Mouse (Mus musculus): Measurements from ENCODE around the gene Rcc1l. TPM values are rescaled to one million over a fixed set of nuclear protein-coding genes. Genes with fewer than 3 reads are reported as not detected.
A peak's percentile ranks its signal among the peaks of the same experiment; 100 is the strongest.

Gene Rcc1l
- polyA plus RNA-seq, 1 experiment from 2014 or later: 24.1 TPM

DNA sequence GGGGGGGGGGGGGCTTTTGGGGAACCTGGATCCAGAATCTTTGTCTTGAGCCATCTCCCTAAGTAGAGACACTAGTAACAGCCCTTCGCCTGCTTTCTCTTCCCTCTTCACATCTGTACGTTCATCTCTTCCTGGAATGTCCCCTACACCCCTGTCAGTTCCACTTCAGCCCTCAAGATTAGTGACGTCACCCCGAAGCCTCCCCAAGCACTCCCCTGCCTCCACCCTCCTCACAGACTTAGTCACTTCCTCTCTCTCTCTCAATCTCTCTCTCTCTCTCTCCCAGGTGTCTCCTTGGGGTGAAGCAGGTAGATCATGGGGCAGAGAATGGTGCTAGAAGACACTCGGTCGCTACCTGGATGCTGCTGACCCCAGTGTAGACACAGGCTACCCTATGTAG lies 73.9 kb downstream of the Rcc1l start:
- H3K27ac ChIP-seq (ENCODE audit: low read length): no peak overlapping the region
- peaks cover 9% of the 10 kb centered on the region for H3K36me3 ChIP-seq (ENCODE audit: control insufficient read depth, insufficient read depth)
- H3K9ac ChIP-seq (replicated peaks; ENCODE audit: low read depth, low read length): no peak overlapping the region
- H3K4me2 ChIP-seq (ENCODE audit: low read length): no peak overlapping the region; the same call in 1 of the 2 replicates
- peaks cover 28% of the 10 kb centered on the region for H3K4me1 ChIP-seq (replicated peaks; ENCODE audit: control insufficient read depth, insufficient read depth, low read length)
- H3K9me3 ChIP-seq (ENCODE audit: control insufficient read depth, low read length): no peaks in the 10 kb centered on the region
- ATAC-seq: no peak
- H3K4me3 ChIP-seq (replicated peaks; ENCODE audit: low read length): no peak overlapping the region
- 77% methylated on average over 6 of the region's 6 CpGs for whole genome bisulfite sequencing
- no peaks in the 10 kb centered on the region for H3K27me3 ChIP-seq (replicated peaks; ENCODE audit: control insufficient read depth, insufficient read depth, low read length)

DNA sequence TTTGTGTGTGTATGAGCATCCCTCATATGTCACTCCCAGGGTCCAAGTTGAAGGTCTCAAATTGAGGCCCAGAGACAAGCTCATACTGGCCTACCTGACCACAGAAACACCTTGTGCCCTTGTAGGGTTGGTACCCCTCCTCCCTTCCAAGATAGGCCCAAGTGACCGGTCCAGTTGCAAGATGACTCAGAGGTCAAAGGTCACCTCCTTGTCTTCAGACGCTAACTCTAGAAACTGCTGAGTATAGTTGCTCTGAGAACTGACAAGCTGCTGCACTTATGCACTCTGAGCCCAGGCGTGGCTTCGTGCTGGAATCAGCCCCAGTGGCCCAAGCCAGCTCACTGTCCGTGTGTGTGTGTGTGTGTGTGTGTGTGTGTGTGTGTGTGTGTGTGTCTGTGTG lies 74.7 kb downstream of the Rcc1l start:
- peak overlapping the region; percentile 87 for H3K4me3 ChIP-seq (replicated peaks; ENCODE audit: low read length)
- H3K4me1 ChIP-seq (replicated peaks; ENCODE audit: control insufficient read depth, insufficient read depth, low read length): peaks cover 28% of the 10 kb centered on the region
- H3K9me3 ChIP-seq (ENCODE audit: control insufficient read depth, low read length): no peaks in the 10 kb centered on the region
- no peak overlapping the region for H3K27ac ChIP-seq (ENCODE audit: low read length)
- H3K27me3 ChIP-seq (replicated peaks; ENCODE audit: control insufficient read depth, insufficient read depth, low read length): no peaks in the 10 kb centered on the region
- peaks cover 9% of the 10 kb centered on the region for H3K36me3 ChIP-seq (ENCODE audit: control insufficient read depth, insufficient read depth)
- WGBS: 36% methylated on average over 5 of the region's 5 CpGs
- H3K4me2 ChIP-seq (ENCODE audit: low read length): peak overlapping the region; percentile 81
- H3K9ac ChIP-seq (replicated peaks; ENCODE audit: low read depth, low read length): no peak overlapping the region; the same call in 1 of the 2 replicates
- ATAC-seq: no peak

GRCm38 (mm10) chr5:134101322-134101721 lies 75.3 kb downstream of the Rcc1l start:
- H3K9me3 ChIP-seq (ENCODE audit: control insufficient read depth, low read length): no peaks in the 10 kb centered on the region
- H3K27me3 ChIP-seq (replicated peaks; ENCODE audit: control insufficient read depth, insufficient read depth, low read length): no peaks in the 10 kb centered on the region
- H3K36me3 ChIP-seq (ENCODE audit: control insufficient read depth, insufficient read depth): peaks cover 7% of the 10 kb centered on the region
- H3K9ac ChIP-seq (replicated peaks; ENCODE audit: low read depth, low read length): peak overlapping the region; percentile 32
- 66% methylated on average over 5 of the region's 5 CpGs for WGBS
- no peak overlapping the region for H3K27ac ChIP-seq (ENCODE audit: low read length)
- peak overlapping the region; percentile 81 for H3K4me2 ChIP-seq (ENCODE audit: low read length)
- no peak for ATAC-seq
- H3K4me1 ChIP-seq (replicated peaks; ENCODE audit: control insufficient read depth, insufficient read depth, low read length): peaks cover 28% of the 10 kb centered on the region
- peak overlapping the region; percentile 87 for H3K4me3 ChIP-seq (replicated peaks; ENCODE audit: low read length)

DNA sequence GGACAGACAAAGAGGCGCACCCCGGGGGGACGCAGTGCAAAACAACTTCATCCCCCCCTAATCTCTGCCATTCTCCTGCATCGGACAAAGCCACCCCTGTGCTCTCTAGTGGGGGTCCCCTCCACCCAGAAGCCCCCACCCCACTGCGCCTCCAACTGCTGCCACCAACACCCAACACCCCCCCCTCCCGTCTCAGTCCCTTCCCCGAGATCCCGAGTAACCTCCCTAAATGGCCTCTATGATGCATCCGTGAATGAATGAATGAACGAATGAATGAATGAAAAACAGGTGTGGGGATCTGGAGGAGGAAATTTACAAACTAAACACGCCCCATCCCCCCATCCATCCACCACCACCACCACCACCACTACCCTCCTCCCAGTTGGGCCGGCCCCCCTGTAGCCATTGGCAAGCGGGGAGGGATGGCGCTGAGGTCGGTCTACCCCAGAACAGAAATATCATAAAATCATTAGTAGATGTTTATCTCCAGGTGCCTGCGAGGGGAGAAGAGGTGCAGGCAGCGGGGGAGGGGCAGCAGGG lies 76.3 kb downstream of the Rcc1l start:
- H3K27ac ChIP-seq (ENCODE audit: low read length): peak overlapping the region; percentile 95
- H3K36me3 ChIP-seq (ENCODE audit: control insufficient read depth, insufficient read depth): no peaks in the 10 kb centered on the region; the same call in 1 of the 2 replicates
- peak; percentile 4; the same call in 1 of the 2 replicates for ATAC-seq
- H3K9ac ChIP-seq (replicated peaks; ENCODE audit: low read depth, low read length): peak overlapping the region; percentile 91
- peak overlapping the region; percentile 81 for H3K4me2 ChIP-seq (ENCODE audit: low read length)
- no peaks in the 10 kb centered on the region for H3K9me3 ChIP-seq (ENCODE audit: control insufficient read depth, low read length)
- peaks cover 28% of the 10 kb centered on the region for H3K4me1 ChIP-seq (replicated peaks; ENCODE audit: control insufficient read depth, insufficient read depth, low read length)
- no peaks in the 10 kb centered on the region for H3K27me3 ChIP-seq (replicated peaks; ENCODE audit: control insufficient read depth, insufficient read depth, low read length)
- WGBS: 2% methylated on average over 16 of the region's 17 CpGs
- H3K4me3 ChIP-seq (replicated peaks; ENCODE audit: low read length): peak overlapping the region; percentile 87

DNA sequence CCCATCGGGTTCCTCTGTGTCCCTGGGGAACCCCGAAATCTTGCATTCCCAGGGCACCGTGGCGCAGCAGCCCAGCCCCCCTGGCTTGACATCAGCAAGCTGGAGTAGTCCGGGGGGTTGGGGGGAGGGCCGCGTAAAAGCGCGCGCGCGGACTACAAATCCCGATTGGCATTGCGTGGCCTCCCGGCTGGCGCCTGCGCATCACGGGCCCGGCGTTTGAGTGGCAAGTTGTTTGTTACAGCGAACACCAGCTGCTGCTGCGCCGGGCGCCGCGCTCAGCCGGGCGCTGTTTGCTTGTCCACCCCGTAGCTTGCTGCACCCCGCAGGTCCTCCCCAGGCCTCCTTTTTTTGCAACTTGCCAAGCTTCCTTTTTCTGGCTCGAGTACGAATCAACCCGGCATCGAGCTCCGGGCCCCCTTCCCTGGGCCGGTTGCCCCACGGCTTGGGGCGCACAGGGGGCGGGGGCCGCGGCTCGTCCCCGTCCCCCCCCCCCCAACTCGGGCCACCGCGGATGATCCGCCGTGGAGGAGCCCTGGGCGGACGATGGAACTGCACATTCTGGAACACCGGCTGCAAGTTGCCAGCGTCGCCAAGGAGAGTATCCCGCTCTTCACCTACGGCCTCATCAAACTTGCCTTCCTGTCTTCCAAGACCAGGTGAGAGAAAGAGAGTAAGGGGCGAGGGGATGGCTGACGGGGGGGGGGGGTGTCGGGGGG lies 76.9 kb downstream of the Rcc1l start, which contains the start of gene Castor2:
Gene Castor2 (plus strand): TSS at position 216 of the 716 bp plus-strand sequence.
- H3K9ac ChIP-seq (replicated peaks; ENCODE audit: low read depth, low read length): peak within 1 kb of the TSS; percentile 91
- no peaks in the 10 kb centered on the region for H3K27me3 ChIP-seq (replicated peaks; ENCODE audit: control insufficient read depth, insufficient read depth, low read length)
- peak within 1 kb of the TSS; percentile 81 for H3K4me2 ChIP-seq (ENCODE audit: low read length)
- H3K9me3 ChIP-seq (ENCODE audit: control insufficient read depth, low read length): no peaks in the 10 kb centered on the region
- ATAC-seq: peak; percentile 94
- peak within 1 kb of the TSS; percentile 87 for H3K4me3 ChIP-seq (replicated peaks; ENCODE audit: low read length)
- peak within 1 kb of the TSS; percentile 95 for H3K27ac ChIP-seq (ENCODE audit: low read length)
- under 1% methylated on average over 54 of the region's 58 CpGs for WGBS
- no peaks in the 10 kb centered on the region for H3K36me3 ChIP-seq (ENCODE audit: control insufficient read depth, insufficient read depth)
- H3K4me1 ChIP-seq (replicated peaks; ENCODE audit: control insufficient read depth, insufficient read depth, low read length): peaks cover 28% of the 10 kb centered on the region

GRCm38 (mm10) chr5:134098976-134099375 lies 77.6 kb downstream of the Rcc1l start:
- H3K27ac ChIP-seq (ENCODE audit: low read length): peak overlapping the region; percentile 58
- H3K4me1 ChIP-seq (replicated peaks; ENCODE audit: control insufficient read depth, insufficient read depth, low read length): peaks cover 28% of the 10 kb centered on the region
- no peaks in the 10 kb centered on the region for H3K36me3 ChIP-seq (ENCODE audit: control insufficient read depth, insufficient read depth)
- peak overlapping the region; percentile 81 for H3K4me2 ChIP-seq (ENCODE audit: low read length)
- no peaks in the 10 kb centered on the region for H3K9me3 ChIP-seq (ENCODE audit: control insufficient read depth, low read length)
- no peaks in the 10 kb centered on the region for H3K27me3 ChIP-seq (replicated peaks; ENCODE audit: control insufficient read depth, insufficient read depth, low read length)
- H3K9ac ChIP-seq (replicated peaks; ENCODE audit: low read depth, low read length): peak overlapping the region; percentile 91
- peak overlapping the region; percentile 87 for H3K4me3 ChIP-seq (replicated peaks; ENCODE audit: low read length)
- 0% methylated on average over 16 of the region's 17 CpGs for WGBS
- peak; percentile 60 for ATAC-seq

DNA sequence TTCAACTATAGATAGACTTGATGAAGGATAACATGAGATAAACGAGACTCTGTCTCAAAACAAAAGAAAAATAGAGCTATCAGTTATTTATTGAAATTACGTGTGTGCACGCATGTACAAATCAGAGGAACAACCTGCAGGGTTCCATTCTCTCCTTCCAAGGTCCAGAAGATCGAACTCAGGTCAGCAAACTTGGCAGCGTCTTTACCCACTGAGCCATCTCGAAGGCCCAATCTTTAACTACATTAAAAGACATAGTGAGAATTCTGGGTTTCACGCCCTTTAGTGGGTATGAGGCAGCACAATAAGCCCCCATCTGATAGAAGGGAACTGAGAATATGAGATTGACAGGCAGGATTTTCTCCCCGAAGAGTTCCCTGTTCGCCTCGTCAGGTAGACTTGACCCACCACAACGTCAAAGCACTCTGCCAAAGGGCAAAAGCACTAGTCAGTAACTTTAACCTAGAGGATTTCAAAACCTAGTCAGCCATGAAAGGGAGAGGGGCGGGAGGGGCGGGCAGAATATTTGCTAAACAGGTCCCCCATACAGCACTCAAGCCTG lies 78.2 kb downstream of the Rcc1l start:
- Histone ChIP-seq H3K9ac (replicated peaks; ENCODE audit: low read depth, low read length) (peak overlapping the region; percentile 91), H3K4me3 (replicated peaks; ENCODE audit: low read length) (peak overlapping the region; percentile 87), H3K27me3 (replicated peaks; ENCODE audit: control insufficient read depth, insufficient read depth, low read length) (no peaks in the 10 kb centered on the region), H3K4me1 (replicated peaks; ENCODE audit: control insufficient read depth, insufficient read depth, low read length) (peaks cover 28% of the 10 kb centered on the region), H3K36me3 (ENCODE audit: control insufficient read depth, insufficient read depth) (no peaks in the 10 kb centered on the region), H3K9me3 (ENCODE audit: control insufficient read depth, low read length) (no peaks in the 10 kb centered on the region), H3K4me2 (ENCODE audit: low read length) (peak overlapping the region; percentile 81), H3K27ac (ENCODE audit: low read length) (no peak overlapping the region)
- no peak for ATAC-seq
- WGBS: 39% methylated on average over 13 of the region's 13 CpGs

Other genes starting within 250 kb of the Rcc1l start
- 29.2 and 31.4 TPM in 2 replicates for gene Castor2, start 77.1 kb downstream of the Rcc1l start, polyA plus RNA-seq (2015; fragmentation: Nextera tagmentation; extraction: Ambion mirVana)
- 11.6 and 12.5 TPM in 2 replicates for gene Gtf2ird2, start 7.2 kb upstream of the Rcc1l start, polyA plus RNA-seq (2015; fragmentation: Nextera tagmentation; extraction: Ambion mirVana)
- 1.8 and 2.7 TPM in 2 replicates for gene Ncf1, start 52.9 kb upstream of the Rcc1l start, polyA plus RNA-seq (2015; fragmentation: Nextera tagmentation; extraction: Ambion mirVana)
- 168 and 187 TPM in 2 replicates for gene Gtf2i, start 138.0 kb upstream of the Rcc1l start, polyA plus RNA-seq (2015; fragmentation: Nextera tagmentation; extraction: Ambion mirVana)